Mouse (Mus musculus) myocyte (in vitro differentiated cells): Measurements from ENCODE around the gene Plekhj1. TPM values are rescaled to one million over a fixed set of nuclear protein-coding genes. Genes with fewer than 3 reads are reported as not detected.

Experiments
- H3K27me3 ChIP-seq: one replicate; pipeline ENCODE4 v1.6.1; 2011; ENCODE audit not compliant: control insufficient read depth, insufficient read depth, insufficient read length
- H3K36me3 ChIP-seq: one replicate; pipeline ENCODE4 v1.6.1; 2011; ENCODE audit not compliant: control insufficient read depth, insufficient read depth
- H3K4me2 ChIP-seq: one replicate; pipeline ENCODE4 v1.6.1; 2011; ENCODE audit warnings: low read depth, control low read depth
- H3K4me3 ChIP-seq: one replicate; pipeline ENCODE4 v1.5.1; 2011; ENCODE audit warnings: mild to moderate bottlenecking, control low read depth, moderate library complexity
- H3K79me2 ChIP-seq: one replicate; pipeline ENCODE4 v1.6.1; 2011; ENCODE audit not compliant: control insufficient read depth, insufficient read depth
- H3ac ChIP-seq: one replicate; pipeline ENCODE4 v1.6.1; 2011; ENCODE audit not compliant: control insufficient read depth, insufficient read length
- CEBPB ChIP-seq: IDR thresholded peaks from 2 replicates; pipeline ENCODE4 v1.6.1; 2011; ENCODE audit warnings: mild to moderate bottlenecking, moderate library complexity; ENCODE audit not compliant: poor library complexity, insufficient read depth, severe bottlenecking
- E2F4 ChIP-seq: IDR thresholded peaks from one replicate; pipeline ENCODE4 v1.6.1; 2011; ENCODE audit warnings: mild to moderate bottlenecking, control low read depth, moderate library complexity; ENCODE audit not compliant: insufficient read depth
- MAX ChIP-seq: IDR thresholded peaks from one replicate; pipeline ENCODE4 v1.6.1; 2011; ENCODE audit warnings: low read depth, mild to moderate bottlenecking, control low read depth
- MYOD1 ChIP-seq, 3 experiments: IDR thresholded peaks; one replicate each; pipeline ENCODE4 v1.6.1; 2011; ENCODE audit warnings: control low read depth in 2 of 3, low read depth in 2 of 3, mild to moderate bottlenecking in 2 of 3, moderate library complexity in 1 of 3; ENCODE audit not compliant: insufficient read length in 2 of 3, control insufficient read depth in 1 of 3
- MYOG ChIP-seq, 3 experiments: IDR thresholded peaks; one replicate each; pipeline ENCODE4 v1.6.1; 2011; ENCODE audit warnings: control low read depth in 2 of 3, low read depth in 2 of 3, mild to moderate bottlenecking in 2 of 3; ENCODE audit not compliant: insufficient read length in 2 of 3, control insufficient read depth in 1 of 3, insufficient read depth in 1 of 3
- POLR2A ChIP-seq: IDR thresholded peaks from one replicate; pipeline ENCODE4 v1.6.1; 2011; ENCODE audit warnings: low read depth, mild to moderate bottlenecking, control low read depth, moderate library complexity; ENCODE audit not compliant: insufficient read length
- POLR2AphosphoS2 ChIP-seq: IDR thresholded peaks from one replicate; pipeline ENCODE4 v1.6.1; 2011; ENCODE audit warnings: low read depth, control low read depth; ENCODE audit not compliant: insufficient read length
- REST ChIP-seq: IDR thresholded peaks from one replicate; pipeline ENCODE4 v1.6.1; 2011; ENCODE audit warnings: mild to moderate bottlenecking, control low read depth, moderate library complexity; ENCODE audit not compliant: insufficient read depth, insufficient read length
- SRF ChIP-seq: IDR thresholded peaks from one replicate; pipeline ENCODE4 v1.6.1; 2011; ENCODE audit warnings: low read depth; ENCODE audit not compliant: control insufficient read depth, insufficient read length
- TCF12 ChIP-seq: IDR thresholded peaks from one replicate; pipeline ENCODE4 v1.6.1; 2011; ENCODE audit warnings: mild to moderate bottlenecking, control low read depth; ENCODE audit not compliant: poor library complexity, insufficient read depth, severe bottlenecking
- TCF3 ChIP-seq: IDR thresholded peaks from one replicate; pipeline ENCODE4 v1.6.1; 2011; ENCODE audit warnings: low read depth, control low read depth; ENCODE audit not compliant: insufficient read length
- USF1 ChIP-seq: IDR thresholded peaks from one replicate; pipeline ENCODE4 v1.6.1; 2011; ENCODE audit warnings: low read depth, mild to moderate bottlenecking, control low read depth, moderate library complexity
- polyA plus RNA-seq: library from polyadenylated mRNA; unstranded; fragments of >200 nt; fragmentation: generic; extraction: Trizol; gene quantifications from one replicate; pipeline ENCODE4 v1.2.1, GENCODE M21; 2012; ENCODE audit warnings: missing spikeins

Plekhj1 gene
- polyA plus RNA-seq, 1 experiment = 69.6 TPM

- peak overlapping the region; percentile 88 for H3ac ChIP-seq
- peaks cover 61% of the 10 kb centered on the region for H3K79me2 ChIP-seq
- TF ChIP-seq E2F4 = no peak
- H3K27me3 ChIP-seq = no peaks in the 10 kb centered on the region
- no peaks in the 10 kb centered on the region for H3K36me3 ChIP-seq
- peak overlapping the region; percentile 82 for H3K4me2 ChIP-seq
- peak overlapping the region; percentile 64 for H3K4me3 ChIP-seq
Observed at GRCm38 (mm10) chr10:80756509-80756908, 41.9 kb downstream of the Plekhj1 start.

DNA sequence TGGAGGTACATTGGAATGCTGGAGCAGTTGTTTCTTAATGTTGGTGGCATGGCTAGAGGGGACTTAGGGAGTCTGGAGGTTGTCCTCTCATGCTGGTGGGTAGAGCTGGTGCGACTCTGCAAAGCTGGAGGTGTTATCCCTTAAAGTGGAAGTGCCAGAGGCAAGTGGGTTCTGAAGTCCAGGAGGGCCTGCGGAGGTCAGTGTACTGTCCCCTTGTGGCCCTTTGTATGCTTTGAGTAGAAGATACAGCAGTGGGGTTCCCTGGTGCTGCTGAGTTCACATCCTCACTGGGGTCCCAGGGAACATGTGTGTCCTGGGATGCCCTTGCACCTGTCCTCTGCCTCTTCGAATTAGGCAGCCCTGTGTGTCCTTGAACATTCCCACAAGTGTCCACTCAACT lies 42.3 kb downstream of the Plekhj1 start:
- H3ac ChIP-seq = peak overlapping the region; percentile 88
- peaks cover 57% of the 10 kb centered on the region for H3K79me2 ChIP-seq
- H3K4me2 ChIP-seq = peak overlapping the region; percentile 82
- H3K4me3 ChIP-seq = peak overlapping the region; percentile 64
- no peaks in the 10 kb centered on the region for H3K27me3 ChIP-seq
- no peaks in the 10 kb centered on the region for H3K36me3 ChIP-seq
- no peak for TF ChIP-seq POLR2AphosphoS2
- TF ChIP-seq MYOD1 (IDR thresholded peaks at IDR 0.05; ENCODE audit: control insufficient read depth in 1 of 3, insufficient read length in 2 of 3, low read depth in 2 of 3) = peak in 2 of 3 experiments; percentile 10 to 69
- TF ChIP-seq REST = no peak
- TF ChIP-seq MYOG (IDR thresholded peaks at IDR 0.05; ENCODE audit: control insufficient read depth in 1 of 3, insufficient read depth in 1 of 3, insufficient read length in 2 of 3, low read depth in 2 of 3) = no peak

- no peak for TF ChIP-seq SRF
- TF ChIP-seq TCF12 = no peak
- no peak for TF ChIP-seq REST
- no peak for TF ChIP-seq TCF3
- no peak for TF ChIP-seq USF1
- TF ChIP-seq E2F4 = no peak
- no peak for TF ChIP-seq POLR2AphosphoS2
- TF ChIP-seq MAX = no peak
- Histone ChIP-seq H3K27me3 (no peaks in the 10 kb centered on the region), H3K4me2 (peak overlapping the region; percentile 82), H3ac (peak overlapping the region; percentile 88), H3K4me3 (peak overlapping the region; percentile 64), H3K36me3 (no peaks in the 10 kb centered on the region), H3K79me2 (peaks cover 51% of the 10 kb centered on the region)
Observed at GRCm38 (mm10) chr10:80755291-80756015, 43.0 kb downstream of the Plekhj1 start.

- no peak for TF ChIP-seq CEBPB
- no peak for TF ChIP-seq TCF12
- no peak for TF ChIP-seq MAX
- TF ChIP-seq REST = no peak
- no peak for TF ChIP-seq USF1
- TF ChIP-seq SRF = peak; percentile 62
- peak; percentile 20 for TF ChIP-seq E2F4
- TF ChIP-seq TCF3 = no peak
- TF ChIP-seq POLR2A = no peak
- TF ChIP-seq MYOG (IDR thresholded peaks at IDR 0.05; ENCODE audit: control insufficient read depth in 1 of 3, insufficient read depth in 1 of 3, insufficient read length in 2 of 3, low read depth in 2 of 3) = peak in 1 of 3 experiments; percentile 57
- peak; percentile 71 for TF ChIP-seq POLR2AphosphoS2
- peak in 2 of 3 experiments; percentile 9 to 56 for TF ChIP-seq MYOD1 (IDR thresholded peaks at IDR 0.05; ENCODE audit: control insufficient read depth in 1 of 3, insufficient read length in 2 of 3, low read depth in 2 of 3)
- Histone ChIP-seq H3K36me3 (no peaks in the 10 kb centered on the region), H3K4me2 (peak within 1 kb of the TSS; percentile 82), H3K4me3 (peak within 1 kb of the TSS; percentile 64), H3K79me2 (peaks cover 44% of the 10 kb centered on the region), H3ac (peak within 1 kb of the TSS; percentile 88), H3K27me3 (no peaks in the 10 kb centered on the region)
Observed at GRCm38 (mm10) chr10:80754594-80755290, 43.7 kb downstream of the Plekhj1 start, which contains the start of gene Dot1l. Gene Dot1l, plus strand, starts transcription at chr10:80755206.

GRCm38 (mm10) chr10:80752079-80752625 lies 46.3 kb downstream of the Plekhj1 start:
- Histone ChIP-seq H3K4me3 (peak overlapping the region; percentile 4), H3K36me3 (no peaks in the 10 kb centered on the region), H3K79me2 (peaks cover 18% of the 10 kb centered on the region), H3ac (no peak overlapping the region), H3K27me3 (no peaks in the 10 kb centered on the region), H3K4me2 (peak overlapping the region; percentile 94)
- TF ChIP-seq MAX (no peak), REST (no peak), MYOD1 (IDR thresholded peaks at IDR 0.05; ENCODE audit: control insufficient read depth in 1 of 3, insufficient read length in 2 of 3, low read depth in 2 of 3) (no peak), SRF (no peak), TCF12 (no peak)
